Mouse (Mus musculus): ENCODE results near the gene Lrrc8d. TPM values are rescaled to one million over a fixed set of nuclear protein-coding genes. Genes with fewer than 3 reads are reported as not detected.

Lrrc8d gene
- total and polyA plus RNA-seq, 2 experiments: 7.0 to 11.6 TPM

GRCm38 (mm10) chr5:105704573-105704972 is 4.8 kb downstream of the Lrrc8d start:
- 60% methylated on average over 9 of the region's 9 CpGs for WGBS
- H3K27me3 ChIP-seq (ENCODE audit: control insufficient read depth, insufficient read depth, low read length): no peaks in the 10 kb centered on the region
- DNase-seq (ENCODE audit: extremely low read depth, low read depth, low spot score): no peak
- no peak for TF ChIP-seq CTCF (IDR thresholded peaks at IDR 0.05; ENCODE audit: low read depth, low read length)
- TF ChIP-seq POLR2A (IDR thresholded peaks at IDR 0.05; ENCODE audit: extremely low read depth, insufficient read depth, low read length): no peak
- no peaks in the 10 kb centered on the region for H3K36me3 ChIP-seq (ENCODE audit: control insufficient read depth, insufficient read depth, low read length)
- H3K9ac ChIP-seq (ENCODE audit: low read depth, low read length): no peak overlapping the region
- no peak overlapping the region for H3K27ac ChIP-seq (replicated peaks; ENCODE audit: insufficient read depth, low read depth, low read length)
- H3K4me1 ChIP-seq (ENCODE audit: control insufficient read depth, insufficient read depth, low read length): peaks cover 24% of the 10 kb centered on the region
- no peak overlapping the region for H3K4me3 ChIP-seq (ENCODE audit: insufficient read depth, low read depth, low read length)
- peaks cover 42% of the 10 kb centered on the region; the same call in 1 of the 2 replicates for H3K79me2 ChIP-seq (ENCODE audit: control insufficient read depth, insufficient read depth, low read length)

- no peak overlapping the region for H3K27ac ChIP-seq (replicated peaks; ENCODE audit: insufficient read depth, low read depth, low read length)
- 83% methylated on average over 11 of the region's 11 CpGs for WGBS
These were observed 6.9 kb downstream of the Lrrc8d start for GRCm38 (mm10) chr5:105706635-105707034.

GRCm38 (mm10) chr5:105708276-105708675 is 8.5 kb downstream of the Lrrc8d start:
- peaks cover 47% of the 10 kb centered on the region for H3K79me2 ChIP-seq (ENCODE audit: control insufficient read depth, insufficient read depth, low read length)
- no peak for DNase-seq (ENCODE audit: extremely low read depth, low read depth, low spot score)
- H3K9ac ChIP-seq (ENCODE audit: low read depth, low read length): no peak overlapping the region
- peaks cover 32% of the 10 kb centered on the region for H3K4me1 ChIP-seq (ENCODE audit: control insufficient read depth, insufficient read depth, low read length)
- no peaks in the 10 kb centered on the region for H3K27me3 ChIP-seq (ENCODE audit: control insufficient read depth, insufficient read depth, low read length)
- 81% methylated on average over 5 of the region's 5 CpGs for WGBS
- no peak for TF ChIP-seq CTCF (IDR thresholded peaks at IDR 0.05; ENCODE audit: low read depth, low read length)
- no peak for TF ChIP-seq POLR2A (IDR thresholded peaks at IDR 0.05; ENCODE audit: extremely low read depth, insufficient read depth, low read length)
- no peaks in the 10 kb centered on the region for H3K36me3 ChIP-seq (ENCODE audit: control insufficient read depth, insufficient read depth, low read length)
- no peak overlapping the region for H3K27ac ChIP-seq (replicated peaks; ENCODE audit: insufficient read depth, low read depth, low read length)
- no peak overlapping the region for H3K4me3 ChIP-seq (ENCODE audit: insufficient read depth, low read depth, low read length)

More at GRCm38 (mm10) chr5:105706635-105707034, 6.9 kb downstream of the Lrrc8d start:
- DNase-seq (ENCODE audit: extremely low read depth, low read depth, low spot score): no peak
- no peak overlapping the region for H3K9ac ChIP-seq (ENCODE audit: low read depth, low read length)
- TF ChIP-seq CTCF (IDR thresholded peaks at IDR 0.05; ENCODE audit: low read depth, low read length): no peak
- no peak overlapping the region for H3K4me3 ChIP-seq (ENCODE audit: insufficient read depth, low read depth, low read length)
- no peaks in the 10 kb centered on the region for H3K36me3 ChIP-seq (ENCODE audit: control insufficient read depth, insufficient read depth, low read length)
- H3K79me2 ChIP-seq (ENCODE audit: control insufficient read depth, insufficient read depth, low read length): peaks cover 45% of the 10 kb centered on the region
- H3K27me3 ChIP-seq (ENCODE audit: control insufficient read depth, insufficient read depth, low read length): no peaks in the 10 kb centered on the region
- H3K4me1 ChIP-seq (ENCODE audit: control insufficient read depth, insufficient read depth, low read length): peaks cover 33% of the 10 kb centered on the region

DNA sequence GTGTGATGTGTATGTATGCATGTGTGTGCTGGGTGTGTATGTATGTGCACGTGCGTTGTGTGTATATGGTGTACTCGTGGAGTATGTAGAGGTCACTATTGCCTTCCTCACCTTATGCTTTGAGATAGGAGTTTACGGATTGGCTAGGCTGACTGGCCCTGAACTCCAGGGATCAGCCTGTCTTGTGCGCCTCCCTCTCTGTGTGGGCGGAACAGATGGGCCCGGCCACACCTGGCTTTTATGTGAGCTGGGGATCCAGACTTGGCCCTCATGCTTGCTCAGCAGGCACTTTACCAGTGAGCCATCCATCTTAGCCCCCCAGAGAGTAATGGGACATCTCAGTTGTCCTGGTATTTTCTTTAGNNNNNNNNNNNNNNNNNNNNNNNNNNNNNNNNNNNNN is 10.7 kb downstream of the Lrrc8d start:
- no peak for DNase-seq (ENCODE audit: extremely low read depth, low read depth, low spot score)
- WGBS: 50% methylated on average over 7 of the region's 7 CpGs
- Histone ChIP-seq H3K79me2 (ENCODE audit: control insufficient read depth, insufficient read depth, low read length) (peaks cover 33% of the 10 kb centered on the region), H3K4me3 (ENCODE audit: insufficient read depth, low read depth, low read length) (no peak overlapping the region), H3K4me1 (ENCODE audit: control insufficient read depth, insufficient read depth, low read length) (peaks cover 22% of the 10 kb centered on the region), H3K9ac (ENCODE audit: low read depth, low read length) (no peak overlapping the region), H3K27me3 (ENCODE audit: control insufficient read depth, insufficient read depth, low read length) (no peaks in the 10 kb centered on the region), H3K27ac (replicated peaks; ENCODE audit: insufficient read depth, low read depth, low read length) (no peak overlapping the region), H3K36me3 (ENCODE audit: control insufficient read depth, insufficient read depth, low read length) (no peaks in the 10 kb centered on the region)
- no peak for TF ChIP-seq CTCF (IDR thresholded peaks at IDR 0.05; ENCODE audit: low read depth, low read length)
- no peak for TF ChIP-seq POLR2A (IDR thresholded peaks at IDR 0.05; ENCODE audit: extremely low read depth, insufficient read depth, low read length)

- no peak overlapping the region for H3K4me3 ChIP-seq (ENCODE audit: insufficient read depth, low read depth, low read length)
- no peak for DNase-seq (ENCODE audit: extremely low read depth, low read depth, low spot score)
- 81% methylated on average over 6 of the region's 6 CpGs for WGBS
- no peaks in the 10 kb centered on the region for H3K36me3 ChIP-seq (ENCODE audit: control insufficient read depth, insufficient read depth, low read length)
- TF ChIP-seq CTCF (IDR thresholded peaks at IDR 0.05; ENCODE audit: low read depth, low read length): no peak
- no peak for TF ChIP-seq POLR2A (IDR thresholded peaks at IDR 0.05; ENCODE audit: extremely low read depth, insufficient read depth, low read length)
- H3K4me1 ChIP-seq (ENCODE audit: control insufficient read depth, insufficient read depth, low read length): peaks cover 24% of the 10 kb centered on the region
- H3K9ac ChIP-seq (ENCODE audit: low read depth, low read length): no peak overlapping the region
- peaks cover 19% of the 10 kb centered on the region for H3K79me2 ChIP-seq (ENCODE audit: control insufficient read depth, insufficient read depth, low read length)
- no peak overlapping the region for H3K27ac ChIP-seq (replicated peaks; ENCODE audit: insufficient read depth, low read depth, low read length)
- H3K27me3 ChIP-seq (ENCODE audit: control insufficient read depth, insufficient read depth, low read length): no peaks in the 10 kb centered on the region
These were observed 14.7 kb downstream of the Lrrc8d start for GRCm38 (mm10) chr5:105714446-105714845.

- H3K27me3 ChIP-seq (ENCODE audit: control insufficient read depth, insufficient read depth, low read length): no peaks in the 10 kb centered on the region
- H3K36me3 ChIP-seq (ENCODE audit: control insufficient read depth, insufficient read depth, low read length): no peaks in the 10 kb centered on the region
- no peak for DNase-seq (ENCODE audit: extremely low read depth, low read depth, low spot score)
- H3K4me1 ChIP-seq (ENCODE audit: control insufficient read depth, insufficient read depth, low read length): peaks cover 24% of the 10 kb centered on the region
- H3K9ac ChIP-seq (ENCODE audit: low read depth, low read length): no peak overlapping the region
- WGBS: 69% methylated on average over 8 of the region's 8 CpGs
- H3K79me2 ChIP-seq (ENCODE audit: control insufficient read depth, insufficient read depth, low read length): peaks cover 21% of the 10 kb centered on the region
- no peak overlapping the region for H3K27ac ChIP-seq (replicated peaks; ENCODE audit: insufficient read depth, low read depth, low read length)
- no peak overlapping the region for H3K4me3 ChIP-seq (ENCODE audit: insufficient read depth, low read depth, low read length)
- TF ChIP-seq POLR2A (IDR thresholded peaks at IDR 0.05; ENCODE audit: extremely low read depth, insufficient read depth, low read length): no peak
- no peak for TF ChIP-seq CTCF (IDR thresholded peaks at IDR 0.05; ENCODE audit: low read depth, low read length)
These were observed 15.3 kb downstream of the Lrrc8d start for GRCm38 (mm10) chr5:105715095-105715494.
